10 mouse cellular contexts compared by ENCODE assay signal in genomic region chr9:45608097-45609031, GRCm38 (mm10).
DNase-seq lines count a peak whose midpoint lies in the region; ATAC-seq and TF ChIP-seq lines count a peak whose summit lies in the region.
"Had no signal": no experiment of that assay in that cellular context is flagged by ENCODE, and none has a peak within 500 bp of the region (broad histone marks: within the 10 kb centered on the region; RNA-seq: fewer than 3 reads in every experiment).

No protein-coding gene starts in this region.

- peaks cover 19% of the 10 kb centered on the region for H3K4me1 ChIP-seq in hindbrain, embryonic 10.5 days (replicated peaks)
- H3K4me1 ChIP-seq in hindbrain, embryonic 11.5 days (replicated peaks; ENCODE audit: control insufficient read depth, insufficient read depth, low read length), result no peaks in the 10 kb centered on the region; the same call in 1 of the 2 replicates
- H3K4me1 ChIP-seq in forebrain, embryonic 16.5 days (replicated peaks; ENCODE audit: control insufficient read depth, insufficient read depth, low read length), result peaks cover 42% of the 10 kb centered on the region
- no peaks in the 10 kb centered on the region for H3K4me1 ChIP-seq in intestine, postnatal 0 days (replicated peaks; ENCODE audit: control insufficient read depth, insufficient read depth, low read length)

- H3K36me3 ChIP-seq in hindbrain, embryonic 10.5 days, result no peaks in the 10 kb centered on the region
- H3K36me3 ChIP-seq in hindbrain, embryonic 11.5 days (ENCODE audit: control insufficient read depth, insufficient read depth, low read length), result no peaks in the 10 kb centered on the region
- no peaks in the 10 kb centered on the region for H3K36me3 ChIP-seq in forebrain, embryonic 16.5 days (ENCODE audit: control insufficient read depth, insufficient read depth)
- H3K36me3 ChIP-seq in intestine, postnatal 0 days (ENCODE audit: control insufficient read depth, insufficient read depth), result no peaks in the 10 kb centered on the region
- H3K36me3 ChIP-seq: limb, embryonic 13.5 days had no signal

- 35% methylated on average over 13 of the region's 13 CpGs for WGBS in hindbrain, embryonic 10.5 days
- 33% methylated on average over 13 of the region's 13 CpGs for WGBS in hindbrain, embryonic 11.5 days
- WGBS in forebrain, embryonic 16.5 days, result 21% methylated on average over 13 of the region's 13 CpGs
- WGBS in intestine, postnatal 0 days, result 40% methylated on average over 13 of the region's 13 CpGs

- ATAC-seq in hindbrain, embryonic 11.5 days (ENCODE audit: low FRiP score), result no peak
- peak; percentile 93 for ATAC-seq in forebrain, embryonic 16.5 days
- no peak for ATAC-seq in intestine, postnatal 0 days

- no peak overlapping the region for H3K4me3 ChIP-seq in hindbrain, embryonic 10.5 days
- no peak overlapping the region for H3K4me3 ChIP-seq in hindbrain, embryonic 11.5 days (ENCODE audit: low read depth, low read length)
- no peak overlapping the region for H3K4me3 ChIP-seq in forebrain, embryonic 16.5 days (replicated peaks; ENCODE audit: low read length)
- no peak overlapping the region for H3K4me3 ChIP-seq in intestine, postnatal 0 days (ENCODE audit: low read depth, low read length)
- H3K4me3 ChIP-seq: limb, embryonic 13.5 days; myocyte had no signal

- no peaks in the 10 kb centered on the region for H3K27me3 ChIP-seq in hindbrain, embryonic 10.5 days (ENCODE audit: insufficient read depth, poor library complexity, severe bottlenecking)
- no peaks in the 10 kb centered on the region for H3K27me3 ChIP-seq in hindbrain, embryonic 11.5 days (ENCODE audit: control insufficient read depth, insufficient read depth, low read length)
- no peaks in the 10 kb centered on the region for H3K27me3 ChIP-seq in forebrain, embryonic 16.5 days (replicated peaks; ENCODE audit: control insufficient read depth, insufficient read depth, low read length)
- no peaks in the 10 kb centered on the region for H3K27me3 ChIP-seq in intestine, postnatal 0 days (replicated peaks; ENCODE audit: control insufficient read depth, insufficient read depth, low read length)
- H3K27me3 ChIP-seq: limb, embryonic 13.5 days had no signal

- TF ChIP-seq CTCF in intestine, postnatal 0 days (IDR thresholded peaks at IDR 0.05; ENCODE audit: low read depth), result no peak

- DNase-seq in hindbrain, embryonic 10.5 days (ENCODE audit: low spot score), result no peak
- DNase-seq in hindbrain, embryonic 11.5 days (ENCODE audit: low spot score), result no peak
- DNase-seq in left cerebral cortex, adult 11 months (ENCODE audit: low spot score), result peak; percentile 65
- peak; percentile 76 for DNase-seq in right cerebral cortex, adult 18-20 months
- DNase-seq in spleen, adult 12 weeks (ENCODE audit: low spot score), result no peak
- no peak for DNase-seq in heart, adult 8-10 months (ENCODE audit: low spot score)

- no peaks in the 10 kb centered on the region for H3K9me3 ChIP-seq in hindbrain, embryonic 10.5 days
- no peaks in the 10 kb centered on the region for H3K9me3 ChIP-seq in hindbrain, embryonic 11.5 days (ENCODE audit: control insufficient read depth, low read length)
- no peaks in the 10 kb centered on the region for H3K9me3 ChIP-seq in forebrain, embryonic 16.5 days (ENCODE audit: control insufficient read depth, low read length)
- H3K9me3 ChIP-seq in intestine, postnatal 0 days (ENCODE audit: control insufficient read depth), result no peaks in the 10 kb centered on the region
- H3K9me3 ChIP-seq: limb, embryonic 13.5 days had no signal

- H3K9ac ChIP-seq in hindbrain, embryonic 11.5 days (ENCODE audit: low read depth, low read length), result no peak overlapping the region
- H3K9ac ChIP-seq in forebrain, embryonic 16.5 days (replicated peaks; ENCODE audit: low read depth, low read length), result peak overlapping the region; percentile 22; the same call in 1 of the 2 replicates
- no peak overlapping the region for H3K9ac ChIP-seq in intestine, postnatal 0 days (ENCODE audit: low read depth, low read length)
- H3K9ac ChIP-seq: limb, embryonic 13.5 days had no signal

- no peak overlapping the region for H3K4me2 ChIP-seq in hindbrain, embryonic 11.5 days (replicated peaks; ENCODE audit: low read depth, low read length)
- peak overlapping the region; percentile 28; the same call in 1 of the 2 replicates for H3K4me2 ChIP-seq in forebrain, embryonic 16.5 days (ENCODE audit: low read length)
- no peak overlapping the region for H3K4me2 ChIP-seq in intestine, postnatal 0 days (replicated peaks; ENCODE audit: low read depth)
- H3K4me2 ChIP-seq: limb, embryonic 13.5 days had no signal

- peak overlapping the region; percentile 77 for H3K27ac ChIP-seq in hindbrain, embryonic 10.5 days
- H3K27ac ChIP-seq in hindbrain, embryonic 11.5 days (ENCODE audit: low read depth, low read length), result no peak overlapping the region
- H3K27ac ChIP-seq in forebrain, embryonic 16.5 days (ENCODE audit: low read length), result peak overlapping the region; percentile 85
- no peak overlapping the region for H3K27ac ChIP-seq in intestine, postnatal 0 days (ENCODE audit: low read depth, low read length)
- H3K27ac ChIP-seq: limb, embryonic 13.5 days had no signal

Comparison
In these comparisons a context has a peak if more than half of its experiments do, and no peak if none do; other contexts are left out.
1. H3K27ac ChIP-seq: peak in hindbrain, embryonic 10.5 days (single experiment) and forebrain, embryonic 16.5 days (single experiment); none in hindbrain, embryonic 11.5 days (single experiment) and intestine, postnatal 0 days (single experiment).
2. DNase-seq: peak in left cerebral cortex, adult 11 months (single experiment) and right cerebral cortex, adult 18-20 months (single experiment); none in hindbrain, embryonic 10.5 days (single experiment), hindbrain, embryonic 11.5 days (single experiment), spleen, adult 12 weeks (single experiment) and heart, adult 8-10 months (single experiment).